Mouse (Mus musculus) telencephalon, adult 2 months (tissue): ENCODE data around the gene Gmpr2.
A peak's percentile ranks its signal among the peaks of the same experiment; 100 is the strongest.

Experiments used
- DNase-seq: peaks from one replicate; pipeline ENCODE4 v3.0.0-alpha.2; 2011; ENCODE audit warnings: low read depth, low spot score

Gmpr2 gene

DNA sequence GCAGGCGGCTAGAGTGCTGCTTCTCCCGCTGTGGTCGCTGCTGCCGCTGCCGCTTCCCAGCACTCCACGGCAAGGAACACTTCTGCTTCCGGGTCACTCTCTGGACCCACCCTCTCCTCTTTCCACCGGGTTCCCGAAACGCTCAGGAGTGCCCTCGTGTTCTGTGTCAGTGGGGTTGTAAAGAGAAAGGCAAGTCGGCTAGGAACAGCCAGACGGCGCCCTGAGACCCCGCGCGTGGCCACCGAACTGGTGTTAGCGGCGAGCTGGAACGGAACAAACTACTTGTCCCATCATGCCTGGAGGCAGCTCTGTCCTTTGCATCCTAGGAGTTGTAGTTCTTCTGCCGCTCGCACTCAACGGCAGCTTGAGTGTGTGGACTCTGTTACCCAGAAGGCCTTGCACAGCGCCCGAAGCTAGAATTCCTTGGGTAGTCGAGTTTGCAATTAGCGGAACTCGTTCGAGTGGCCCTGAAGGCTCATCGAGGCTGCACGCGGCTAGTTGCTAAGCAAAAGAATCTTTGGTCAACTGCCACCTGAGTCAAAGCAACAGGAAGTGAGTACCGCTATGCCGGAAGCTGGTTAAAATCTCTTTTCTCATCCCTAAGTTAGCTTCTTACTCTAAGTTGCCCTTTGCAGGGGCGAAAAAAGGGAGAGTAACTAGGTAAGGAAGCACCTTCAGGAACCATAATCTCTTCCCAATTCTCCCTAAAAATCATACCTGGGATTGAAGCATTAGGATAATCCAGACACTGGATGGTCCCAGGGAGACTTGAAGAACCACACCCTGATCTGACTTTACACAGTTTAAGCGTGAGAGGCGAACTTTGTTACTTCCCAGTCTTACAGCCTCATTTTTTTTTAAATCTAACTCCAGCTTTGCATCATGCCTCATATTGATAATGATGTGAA lies at the start of gene Gmpr2, which contains the start of gene Nedd8:
Gene Gmpr2 (plus strand): TSS at position 109 of the 908 bp plus-strand sequence.
Gene Nedd8 (minus strand): TSS at position 292 of the 908 bp plus-strand sequence.
- DNase-seq = peak; percentile 99

DNA sequence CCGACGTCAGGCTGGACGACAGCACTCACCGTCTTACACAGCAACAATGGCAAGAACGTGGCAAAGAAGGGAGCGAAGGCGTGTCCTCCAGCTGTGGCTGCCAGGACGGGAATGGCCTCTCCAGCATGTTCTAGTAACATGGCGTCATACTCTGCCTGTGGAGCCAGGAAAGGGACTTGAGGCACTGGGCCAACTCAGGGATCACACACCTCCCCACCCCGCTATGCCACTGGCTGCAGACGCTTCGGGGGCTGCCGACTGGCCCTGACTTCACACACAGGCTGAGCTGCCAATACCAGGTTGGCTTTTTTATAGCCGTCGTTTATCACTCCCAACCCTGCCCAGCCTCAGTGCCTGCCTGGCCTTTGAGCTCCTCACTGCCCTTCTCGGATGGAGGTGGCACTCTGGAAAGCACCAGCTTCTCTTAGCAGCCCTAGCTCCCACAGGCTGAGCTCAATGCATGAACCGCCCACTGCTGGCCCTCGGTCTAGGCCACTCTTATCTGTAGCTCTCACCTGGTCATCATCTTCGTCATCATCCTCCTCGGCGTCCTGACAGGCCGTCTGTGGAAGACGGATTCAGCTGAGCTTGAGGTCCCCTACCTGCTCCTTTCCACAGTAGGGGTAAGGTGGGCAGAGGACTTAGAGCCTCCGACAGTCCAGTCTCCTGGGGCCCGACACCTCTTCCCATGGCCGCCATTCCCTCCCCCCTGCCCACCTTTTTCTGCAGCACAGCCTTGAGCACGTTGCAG lies 43.5 kb upstream of the Gmpr2 start:
- no peak for DNase-seq

DNA sequence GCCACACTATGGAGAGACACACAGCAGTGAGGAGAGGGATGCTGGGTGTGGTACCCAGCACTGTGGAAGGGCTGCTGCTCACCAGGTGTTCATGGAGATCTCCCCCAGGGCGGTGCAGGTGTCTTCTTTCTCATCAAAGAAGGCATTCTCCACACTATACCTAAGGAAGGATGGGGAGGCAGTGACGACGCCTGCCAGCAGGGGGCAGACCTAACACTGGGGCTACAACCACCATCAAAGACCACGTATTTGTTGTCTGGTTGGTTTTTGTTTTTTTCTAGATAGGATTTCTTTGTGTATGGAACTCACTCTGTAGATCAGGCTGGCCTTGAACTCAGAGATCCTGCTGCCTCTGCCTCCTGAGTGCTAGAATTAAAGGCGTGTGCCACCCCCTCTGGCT lies 42.4 kb upstream of the Gmpr2 start:
- DNase-seq = no peak

DNA sequence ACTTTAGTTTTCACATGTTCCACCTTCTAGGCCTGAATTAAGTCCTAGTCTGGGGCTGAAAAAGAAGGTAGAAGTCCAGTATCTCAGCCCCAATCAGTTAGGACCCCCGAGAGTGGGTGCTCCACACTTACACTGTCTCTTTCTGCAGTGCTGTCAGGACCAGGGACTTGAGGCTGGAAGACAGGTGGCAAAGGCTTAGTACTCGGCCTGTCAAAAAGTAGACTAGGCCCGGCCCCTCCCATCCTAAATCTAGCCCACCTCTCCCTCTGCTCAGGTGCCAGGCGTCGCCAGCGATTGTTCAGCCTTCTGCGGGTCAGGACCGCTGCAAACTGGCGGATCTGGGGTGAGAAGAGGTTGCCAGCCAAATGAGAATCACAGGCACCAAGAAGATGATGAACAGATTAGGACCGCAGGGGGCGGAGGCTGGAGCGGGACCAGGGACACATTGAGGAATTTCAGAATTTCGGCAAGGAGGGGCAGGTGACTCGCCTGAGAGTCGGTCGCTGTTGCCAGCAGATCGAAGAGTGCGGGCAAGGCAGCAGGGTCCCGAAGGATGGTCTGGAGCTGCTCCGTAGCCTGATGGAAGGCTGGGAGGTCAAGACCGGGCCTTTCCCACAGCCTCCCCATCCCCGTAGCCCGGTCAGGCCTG lies 36.7 kb upstream of the Gmpr2 start:
- no peak for DNase-seq

DNA sequence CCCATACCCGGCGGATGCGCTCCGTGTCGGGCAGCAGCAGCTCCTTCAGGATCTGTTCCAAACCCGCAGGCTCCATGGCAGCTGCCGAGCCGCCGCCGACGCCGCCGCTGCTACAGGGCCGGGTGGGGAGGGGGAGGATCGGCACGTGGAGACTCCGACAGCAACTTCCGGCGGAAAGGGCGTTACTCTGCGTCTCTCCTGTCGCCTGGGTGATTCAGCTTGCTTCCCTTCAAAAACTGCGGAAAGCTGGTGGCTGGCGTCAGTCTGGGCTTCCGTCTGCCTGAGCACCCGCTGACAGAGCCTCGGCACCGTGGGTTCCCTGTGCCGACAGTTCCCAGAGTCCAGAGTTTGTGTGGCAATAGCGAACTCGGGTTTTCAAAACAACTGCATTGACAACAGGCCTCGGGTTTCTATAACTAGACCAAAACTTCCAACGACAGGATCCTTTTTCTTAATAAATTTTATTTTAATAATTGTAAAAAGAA lies 36.2 kb upstream of the Gmpr2 start, which contains the start of gene Ipo4:
Gene Ipo4 (minus strand): TSS at position 435 of the 485 bp plus-strand sequence.
- peak; percentile 90 for DNase-seq

GRCm38 (mm10) chr14:55637795-55638194 lies 33.9 kb upstream of the Gmpr2 start, which contains the start of gene Gm49378:
Gene Gm49378 (minus strand): TSS chr14:55637895.
- no peak for DNase-seq

DNA sequence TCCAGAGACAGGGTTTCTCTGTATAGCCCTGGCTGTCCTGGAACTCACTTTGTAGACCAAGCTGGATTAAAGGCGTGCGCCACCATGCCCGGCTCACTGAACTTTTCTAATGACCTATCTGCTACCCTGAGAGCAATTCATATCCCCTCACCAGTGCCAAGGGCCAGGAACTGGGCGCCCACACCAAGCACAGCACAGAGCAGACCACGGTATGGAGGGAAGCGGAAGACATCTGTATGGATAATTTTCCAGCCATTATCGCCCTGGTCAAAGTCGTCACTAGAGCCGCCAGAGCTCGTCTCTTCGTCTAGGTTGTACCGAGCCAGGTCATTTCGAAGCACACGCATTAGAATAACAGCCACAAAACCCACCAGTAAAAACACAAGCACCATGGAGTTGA lies 30.9 kb upstream of the Gmpr2 start:
- no peak for DNase-seq

- DNase-seq = no peak
Measured at GRCm38 (mm10) chr14:55641291-55641690, 30.4 kb upstream of the Gmpr2 start.

GRCm38 (mm10) chr14:55642679-55643059 lies 29.1 kb upstream of the Gmpr2 start:
- DNase-seq = no peak

- DNase-seq = peak; percentile 73
Measured at GRCm38 (mm10) chr14:55643060-55643907, 28.5 kb upstream of the Gmpr2 start, which contains the start of gene Tm9sf1. Gene Tm9sf1 (minus strand): TSS chr14:55643806.

- no peak for DNase-seq
Measured at GRCm38 (mm10) chr14:55644261-55644888, 27.4 kb upstream of the Gmpr2 start.

DNA sequence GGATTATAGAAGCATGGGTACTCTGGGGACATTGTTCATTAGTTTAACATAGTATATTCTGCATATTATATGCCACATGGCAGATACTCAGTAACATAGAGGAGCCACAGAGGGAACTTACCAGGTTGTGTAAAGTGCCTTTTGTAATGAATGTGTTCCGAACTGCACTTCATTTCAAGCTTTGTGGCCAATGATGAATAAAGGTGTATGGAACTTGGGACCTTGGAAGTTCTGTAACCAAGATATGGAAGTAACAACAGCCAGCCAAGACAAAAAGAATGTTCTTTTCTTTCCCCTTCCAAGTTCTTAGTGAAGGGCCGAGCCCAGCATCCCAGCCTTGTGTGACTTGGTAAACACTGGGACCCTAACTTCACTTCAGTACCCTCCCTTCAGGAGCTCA lies 21.9 kb upstream of the Gmpr2 start, which contains the start of gene Tssk4:
Gene Tssk4 (plus strand): TSS at position 301 of the 400 bp plus-strand sequence.
- DNase-seq = no peak

- DNase-seq = no peak
Measured at GRCm38 (mm10) chr14:55651528-55651927, 20.2 kb upstream of the Gmpr2 start.

DNA sequence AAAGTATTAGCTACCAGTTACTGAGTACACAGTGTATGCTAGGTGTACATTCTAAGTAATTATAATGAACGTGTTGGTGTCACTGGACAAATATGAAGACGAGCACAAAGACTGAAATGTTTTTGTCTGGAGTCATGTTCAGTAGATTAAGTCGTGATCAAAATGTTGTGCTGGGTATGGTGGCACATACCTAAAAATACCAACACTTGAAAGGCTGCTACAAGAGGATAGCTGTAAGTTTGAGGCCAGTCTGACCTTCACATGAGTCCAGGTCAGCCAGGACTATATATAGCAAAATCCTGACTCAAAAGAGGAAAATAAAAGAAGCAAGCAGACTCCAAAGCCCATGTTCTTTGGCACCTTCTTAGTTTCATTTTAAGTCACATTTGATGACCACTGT lies 14.8 kb upstream of the Gmpr2 start:
- no peak for DNase-seq

GRCm38 (mm10) chr14:55658011-55658410 lies 13.7 kb upstream of the Gmpr2 start:
- DNase-seq = no peak

GRCm38 (mm10) chr14:55659960-55660573 lies 11.7 kb upstream of the Gmpr2 start, which contains the start of gene Mdp1:
Gene Mdp1 (minus strand): TSS chr14:55660508.
- DNase-seq = peak; percentile 89

DNA sequence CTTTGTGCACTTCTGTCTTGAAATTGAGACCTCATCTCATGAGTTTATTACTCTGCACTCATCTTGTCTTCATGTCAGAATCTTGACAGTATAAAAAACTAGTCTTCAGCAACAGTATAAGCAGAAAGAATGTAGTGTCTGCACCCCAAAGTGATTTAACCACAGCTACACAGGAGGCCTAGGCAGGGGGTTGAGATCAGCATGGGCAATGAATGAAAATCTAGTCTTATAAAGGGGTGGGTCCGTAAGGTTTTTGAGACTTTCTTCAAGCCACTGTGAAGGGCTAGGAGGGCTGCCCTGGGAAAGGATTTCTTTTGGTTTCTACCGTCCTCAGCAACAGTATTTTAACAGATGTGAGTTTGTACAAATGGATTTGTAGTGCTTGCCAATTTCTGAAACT lies 11.1 kb upstream of the Gmpr2 start:
- DNase-seq = no peak

GRCm38 (mm10) chr14:55671486-55671832 lies 282 bp upstream of the Gmpr2 start:
- DNase-seq = no peak

DNA sequence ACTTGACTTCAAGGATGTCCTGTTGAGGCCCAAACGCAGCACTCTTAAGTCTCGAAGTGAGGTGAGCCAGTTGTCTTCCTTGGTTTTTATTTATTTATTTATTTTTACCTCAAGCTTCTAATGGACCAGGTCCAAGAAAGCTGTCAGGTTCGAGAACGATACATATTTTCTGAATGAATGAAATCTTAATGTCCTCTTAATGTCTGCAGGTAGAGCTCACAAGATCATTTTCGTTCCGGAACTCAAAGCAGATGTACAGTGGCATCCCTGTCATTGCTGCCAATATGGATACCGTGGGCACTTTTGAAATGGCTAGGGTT lies 960 bp downstream of the Gmpr2 start:
- DNase-seq = no peak

DNA sequence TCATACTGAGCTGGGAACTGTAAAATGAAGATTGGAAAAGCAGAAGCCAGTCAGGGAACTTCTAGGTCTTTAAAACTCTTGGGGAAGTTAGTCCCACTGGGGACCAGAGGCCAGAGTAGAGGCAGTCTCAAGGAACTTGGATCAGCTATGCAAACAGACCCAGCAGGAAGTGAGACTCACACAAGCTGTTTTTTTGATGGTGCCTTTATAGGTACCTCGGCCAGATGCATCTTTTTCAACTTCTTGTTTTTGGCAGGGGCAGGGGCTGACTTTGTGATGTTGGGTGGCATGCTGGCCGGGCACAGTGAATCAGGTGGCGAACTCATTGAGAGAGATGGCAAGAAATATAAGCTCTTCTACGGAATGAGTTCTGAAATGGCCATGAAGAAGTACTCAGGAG lies 5.9 kb downstream of the Gmpr2 start:
- DNase-seq = no peak
